Mouse (Mus musculus): ENCODE data around the gene Iqcj. TPM values are rescaled to one million over a fixed set of nuclear protein-coding genes. Genes with fewer than 3 reads are reported as not detected.

Iqcj gene
- total and polyA plus RNA-seq, 2 experiments = not detected

- Histone ChIP-seq H3K27me3 (ENCODE audit: control insufficient read depth, insufficient read depth, low read length) (no peaks in the 10 kb centered on the region), H3K4me1 (ENCODE audit: control insufficient read depth, insufficient read depth, low read length) (no peaks in the 10 kb centered on the region), H3K36me3 (ENCODE audit: control insufficient read depth, insufficient read depth, low read length) (no peaks in the 10 kb centered on the region), H3K79me2 (ENCODE audit: control insufficient read depth, insufficient read depth, low read length) (no peaks in the 10 kb centered on the region), H3K9ac (ENCODE audit: low read depth, low read length) (no peak overlapping the region), H3K4me3 (ENCODE audit: insufficient read depth, low read depth, low read length) (no peak overlapping the region), H3K27ac (replicated peaks; ENCODE audit: insufficient read depth, low read depth, low read length) (no peak overlapping the region)
- TF ChIP-seq POLR2A (IDR thresholded peaks at IDR 0.05; ENCODE audit: extremely low read depth, insufficient read depth, low read length) = no peak
- TF ChIP-seq CTCF (IDR thresholded peaks at IDR 0.05; ENCODE audit: low read depth, low read length) = peak; percentile 66
- peak; percentile 31 for DNase-seq (ENCODE audit: extremely low read depth, low read depth, low spot score)
- WGBS = 48% methylated on average over 9 of the region's 9 CpGs
Observed at GRCm38 (mm10) chr3:68045475-68046416, 153.7 kb downstream of the Iqcj start.

- H3K9ac ChIP-seq (ENCODE audit: low read depth, low read length) = no peak overlapping the region
- H3K79me2 ChIP-seq (ENCODE audit: control insufficient read depth, insufficient read depth, low read length) = no peaks in the 10 kb centered on the region
- H3K4me3 ChIP-seq (ENCODE audit: insufficient read depth, low read depth, low read length) = no peak overlapping the region
- no peaks in the 10 kb centered on the region for H3K27me3 ChIP-seq (ENCODE audit: control insufficient read depth, insufficient read depth, low read length)
- peaks cover 1% of the 10 kb centered on the region; the same call in 1 of the 2 replicates for H3K4me1 ChIP-seq (ENCODE audit: control insufficient read depth, insufficient read depth, low read length)
- no peaks in the 10 kb centered on the region for H3K36me3 ChIP-seq (ENCODE audit: control insufficient read depth, insufficient read depth, low read length)
- DNase-seq (ENCODE audit: extremely low read depth, low read depth, low spot score) = peak; percentile 12
- 49% methylated on average over 2 of the region's 2 CpGs for WGBS
- H3K27ac ChIP-seq (replicated peaks; ENCODE audit: insufficient read depth, low read depth, low read length) = no peak overlapping the region
- no peak for TF ChIP-seq POLR2A (IDR thresholded peaks at IDR 0.05; ENCODE audit: extremely low read depth, insufficient read depth, low read length)
- peak; percentile 41 for TF ChIP-seq CTCF (IDR thresholded peaks at IDR 0.05; ENCODE audit: low read depth, low read length)
Observed at GRCm38 (mm10) chr3:68053538-68053937, 161.5 kb downstream of the Iqcj start.

GRCm38 (mm10) chr3:68055071-68055470 lies 163.1 kb downstream of the Iqcj start:
- no peak overlapping the region for H3K27ac ChIP-seq (replicated peaks; ENCODE audit: insufficient read depth, low read depth, low read length)
- TF ChIP-seq CTCF (IDR thresholded peaks at IDR 0.05; ENCODE audit: low read depth, low read length) (no peak), POLR2A (IDR thresholded peaks at IDR 0.05; ENCODE audit: extremely low read depth, insufficient read depth, low read length) (no peak)
- H3K9ac ChIP-seq (ENCODE audit: low read depth, low read length) = no peak overlapping the region
- H3K79me2 ChIP-seq (ENCODE audit: control insufficient read depth, insufficient read depth, low read length) = no peaks in the 10 kb centered on the region
- no peak for DNase-seq (ENCODE audit: extremely low read depth, low read depth, low spot score)
- peaks cover 1% of the 10 kb centered on the region; the same call in 1 of the 2 replicates for H3K4me1 ChIP-seq (ENCODE audit: control insufficient read depth, insufficient read depth, low read length)
- no peaks in the 10 kb centered on the region for H3K27me3 ChIP-seq (ENCODE audit: control insufficient read depth, insufficient read depth, low read length)
- H3K36me3 ChIP-seq (ENCODE audit: control insufficient read depth, insufficient read depth, low read length) = no peaks in the 10 kb centered on the region
- WGBS = 44% methylated on average over 13 of the region's 13 CpGs
- H3K4me3 ChIP-seq (ENCODE audit: insufficient read depth, low read depth, low read length) = no peak overlapping the region

GRCm38 (mm10) chr3:68056373-68057275 lies 164.6 kb downstream of the Iqcj start:
- DNase-seq (ENCODE audit: extremely low read depth, low read depth, low spot score) = peak; percentile 67
- peak overlapping the region; percentile 23; the same call in 1 of the 2 replicates for H3K9ac ChIP-seq (ENCODE audit: low read depth, low read length)
- 43% methylated on average over 23 of the region's 23 CpGs for WGBS
- no peaks in the 10 kb centered on the region for H3K27me3 ChIP-seq (ENCODE audit: control insufficient read depth, insufficient read depth, low read length)
- H3K4me3 ChIP-seq (ENCODE audit: insufficient read depth, low read depth, low read length) = peak overlapping the region; percentile 55
- no peak overlapping the region for H3K27ac ChIP-seq (replicated peaks; ENCODE audit: insufficient read depth, low read depth, low read length)
- H3K4me1 ChIP-seq (ENCODE audit: control insufficient read depth, insufficient read depth, low read length) = peaks cover 1% of the 10 kb centered on the region; the same call in 1 of the 2 replicates
- no peaks in the 10 kb centered on the region for H3K36me3 ChIP-seq (ENCODE audit: control insufficient read depth, insufficient read depth, low read length)
- TF ChIP-seq POLR2A (IDR thresholded peaks at IDR 0.05; ENCODE audit: extremely low read depth, insufficient read depth, low read length) = no peak
- peak; percentile 75 for TF ChIP-seq CTCF (IDR thresholded peaks at IDR 0.05; ENCODE audit: low read depth, low read length)
- H3K79me2 ChIP-seq (ENCODE audit: control insufficient read depth, insufficient read depth, low read length) = no peaks in the 10 kb centered on the region

- no peak overlapping the region for H3K4me3 ChIP-seq (ENCODE audit: insufficient read depth, low read depth, low read length)
- H3K36me3 ChIP-seq (ENCODE audit: control insufficient read depth, insufficient read depth, low read length) = no peaks in the 10 kb centered on the region
- 48% methylated on average over 2 of the region's 2 CpGs for WGBS
- no peak overlapping the region for H3K27ac ChIP-seq (replicated peaks; ENCODE audit: insufficient read depth, low read depth, low read length)
- H3K4me1 ChIP-seq (ENCODE audit: control insufficient read depth, insufficient read depth, low read length) = peaks cover 1% of the 10 kb centered on the region; the same call in 1 of the 2 replicates
- H3K27me3 ChIP-seq (ENCODE audit: control insufficient read depth, insufficient read depth, low read length) = no peaks in the 10 kb centered on the region
- TF ChIP-seq CTCF (IDR thresholded peaks at IDR 0.05; ENCODE audit: low read depth, low read length) (0 out of 2 replicates have a peak, but pooled peaks have one; percentile 21), POLR2A (IDR thresholded peaks at IDR 0.05; ENCODE audit: extremely low read depth, insufficient read depth, low read length) (no peak)
- H3K9ac ChIP-seq (ENCODE audit: low read depth, low read length) = no peak overlapping the region
- no peak for DNase-seq (ENCODE audit: extremely low read depth, low read depth, low spot score)
- no peaks in the 10 kb centered on the region for H3K79me2 ChIP-seq (ENCODE audit: control insufficient read depth, insufficient read depth, low read length)
Observed at GRCm38 (mm10) chr3:68059162-68059800, 167.3 kb downstream of the Iqcj start.
